Mouse (Mus musculus) hindbrain, embryonic 14.5 days (tissue): ENCODE data around the gene Mylk. TPM values are rescaled to one million over a fixed set of nuclear protein-coding genes. Genes with fewer than 3 reads are reported as not detected.

Experiments used
- ATAC-seq: fragments of 200-750 bp; cut with Nextera tagmentation; 2 replicates; pipeline ENCODE4 v1.8.0; 2017; ENCODE audit warnings: moderate number of reproducible peaks, mild to moderate bottlenecking, moderate TSS enrichment, moderate library complexity; ENCODE audit not compliant: low FRiP score
- DNase-seq: peaks from one replicate; pipeline ENCODE4 v3.0.0-alpha.2; 2015; ENCODE audit warnings: low spot score
- H3K27ac ChIP-seq: fragments of 300-500 bp; sonication (generic); 2 replicates; pipeline ENCODE4 v1.5.1; 2014; ENCODE audit warnings: mild to moderate bottlenecking, moderate library complexity
- H3K27me3 ChIP-seq: fragments of 300-500 bp; sonication (generic); 2 replicates; pipeline ENCODE4 v1.6.1; 2014; ENCODE audit warnings: mild to moderate bottlenecking, low read length, mixed read lengths; ENCODE audit not compliant: control insufficient read depth, insufficient read depth
- H3K36me3 ChIP-seq: fragments of 300-500 bp; sonication (generic); replicated peaks from 2 replicates; pipeline ENCODE4 v1.6.1; 2014; ENCODE audit not compliant: control insufficient read depth, insufficient read depth
- H3K4me1 ChIP-seq: fragments of 300-500 bp; sonication (generic); replicated peaks from 2 replicates; pipeline ENCODE4 v1.6.1; 2014; ENCODE audit warnings: antibody characterized with exemption, low read length, mixed read lengths; ENCODE audit not compliant: control insufficient read depth, insufficient read depth
- H3K4me2 ChIP-seq: fragments of 300-500 bp; sonication (generic); replicated peaks from 2 replicates; pipeline ENCODE4 v1.6.1; 2014; ENCODE audit warnings: mild to moderate bottlenecking, moderate library complexity
- H3K4me3 ChIP-seq: fragments of 300-500 bp; sonication (generic); replicated peaks from 2 replicates; pipeline ENCODE4 v1.5.1; 2014; ENCODE audit warnings: mild to moderate bottlenecking, low read length
- H3K9ac ChIP-seq: fragments of 300-500 bp; sonication (generic); 2 replicates; pipeline ENCODE4 v1.6.1; 2014
- H3K9me3 ChIP-seq: fragments of 300-500 bp; sonication (generic); 2 replicates; pipeline ENCODE4 v1.6.1; 2016; ENCODE audit warnings: low read length; ENCODE audit not compliant: control insufficient read depth
- WGBS: fragments of 180-500 bp; shearing (Covaris S2); extraction: QIAGEN DNeasy Blood & Tissue Kit; methylation state at CpG from one replicate; pipeline ENCODE4 v1.1.7; 2014; 5-methylcytosine and 5-hydroxymethylcytosine counted together
- polyA plus RNA-seq: library from polyadenylated mRNA; unstranded; fragments of >200 nt; fragmentation: Nextera tagmentation; extraction: Ambion mirVana; gene quantifications from 2 replicates; pipeline ENCODE4 v1.2.1, GENCODE M21; 2014

Gene Mylk
- polyA plus RNA-seq, 1 experiment from 2014 or later, result 5.0 TPM

- Histone ChIP-seq H3K36me3 (no peaks in the 10 kb centered on the region), H3K4me2 (no peak overlapping the region), H3K27me3 (no peaks in the 10 kb centered on the region), H3K4me1 (no peaks in the 10 kb centered on the region), H3K9ac (no peak overlapping the region), H3K4me3 (no peak overlapping the region), H3K27ac (no peak overlapping the region), H3K9me3 (no peaks in the 10 kb centered on the region)
- no peak for ATAC-seq
- no peak for DNase-seq
- 82% methylated on average over 9 of the region's 9 CpGs for WGBS
Measured at GRCm38 (mm10) chr16:34763959-34764591, 19.1 kb downstream of the Mylk start.

GRCm38 (mm10) chr16:34765666-34766065 lies 20.7 kb downstream of the Mylk start:
- no peak for ATAC-seq
- no peaks in the 10 kb centered on the region for H3K9me3 ChIP-seq
- H3K4me1 ChIP-seq, result no peaks in the 10 kb centered on the region
- H3K4me3 ChIP-seq, result no peak overlapping the region
- no peaks in the 10 kb centered on the region for H3K27me3 ChIP-seq
- H3K4me2 ChIP-seq, result no peak overlapping the region
- WGBS, result 89% methylated on average over 1 of the region's 1 CpGs
- H3K27ac ChIP-seq, result no peak overlapping the region
- no peaks in the 10 kb centered on the region for H3K36me3 ChIP-seq
- DNase-seq, result no peak
- no peak overlapping the region for H3K9ac ChIP-seq

GRCm38 (mm10) chr16:34766193-34766592 lies 21.2 kb downstream of the Mylk start:
- 92% methylated on average over 1 of the region's 1 CpGs for WGBS

GRCm38 (mm10) chr16:34767443-34767842 lies 22.4 kb downstream of the Mylk start:
- WGBS, result 95% methylated on average over 2 of the region's 2 CpGs
- Histone ChIP-seq H3K27ac (no peak overlapping the region), H3K36me3 (no peaks in the 10 kb centered on the region), H3K27me3 (no peaks in the 10 kb centered on the region), H3K9ac (no peak overlapping the region), H3K4me1 (peaks cover under 1% of the 10 kb centered on the region; the same call in 1 of the 2 replicates), H3K9me3 (no peaks in the 10 kb centered on the region), H3K4me3 (no peak overlapping the region), H3K4me2 (no peak overlapping the region)
- DNase-seq (no peak), ATAC-seq (no peak)

More at GRCm38 (mm10) chr16:34766193-34766592, 21.2 kb downstream of the Mylk start:
- H3K4me1 ChIP-seq, result no peaks in the 10 kb centered on the region
- ATAC-seq (no peak), DNase-seq (no peak)
- no peak overlapping the region for H3K27ac ChIP-seq
- H3K4me3 ChIP-seq, result no peak overlapping the region
- no peaks in the 10 kb centered on the region for H3K36me3 ChIP-seq
- no peak overlapping the region for H3K9ac ChIP-seq
- no peaks in the 10 kb centered on the region for H3K27me3 ChIP-seq
- no peaks in the 10 kb centered on the region for H3K9me3 ChIP-seq
- no peak overlapping the region for H3K4me2 ChIP-seq

- H3K4me3 ChIP-seq, result no peak overlapping the region
- no peak overlapping the region for H3K27ac ChIP-seq
- ATAC-seq, result no peak
- WGBS, result 69% methylated on average over 4 of the region's 4 CpGs
- H3K9ac ChIP-seq, result no peak overlapping the region
- no peak for DNase-seq
- no peaks in the 10 kb centered on the region for H3K9me3 ChIP-seq
- H3K27me3 ChIP-seq, result no peaks in the 10 kb centered on the region
- H3K4me2 ChIP-seq, result no peak overlapping the region
- peaks cover 8% of the 10 kb centered on the region for H3K4me1 ChIP-seq
- H3K36me3 ChIP-seq, result no peaks in the 10 kb centered on the region
Measured at GRCm38 (mm10) chr16:34768436-34768835, 23.4 kb downstream of the Mylk start.

- no peak overlapping the region for H3K27ac ChIP-seq
- ATAC-seq, result no peak
- H3K36me3 ChIP-seq, result no peaks in the 10 kb centered on the region
- H3K4me2 ChIP-seq, result no peak overlapping the region
- no peak overlapping the region for H3K4me3 ChIP-seq
- peaks cover 8% of the 10 kb centered on the region for H3K4me1 ChIP-seq
- H3K9ac ChIP-seq, result no peak overlapping the region
- no peaks in the 10 kb centered on the region for H3K27me3 ChIP-seq
- no peaks in the 10 kb centered on the region for H3K9me3 ChIP-seq
- 87% methylated on average over 4 of the region's 4 CpGs for WGBS
- DNase-seq, result no peak
Measured at GRCm38 (mm10) chr16:34770127-34770526, 25.1 kb downstream of the Mylk start.

- DNase-seq, result peak; percentile 64
- H3K27me3 ChIP-seq, result no peaks in the 10 kb centered on the region
- 10% methylated on average over 4 of the region's 4 CpGs for WGBS
- no peaks in the 10 kb centered on the region for H3K36me3 ChIP-seq
- H3K4me3 ChIP-seq, result no peak overlapping the region
- H3K4me1 ChIP-seq, result peaks cover 8% of the 10 kb centered on the region
- ATAC-seq, result 0 out of 2 replicates have a peak, but pooled peaks have one; percentile 60
- H3K4me2 ChIP-seq, result no peak overlapping the region
- H3K9me3 ChIP-seq, result 0 out of 2 replicates have a peak, but pooled peaks cover 2% of the 10 kb centered on the region
- no peak overlapping the region for H3K27ac ChIP-seq
- H3K9ac ChIP-seq, result no peak overlapping the region
Measured at GRCm38 (mm10) chr16:34772445-34773032, 27.5 kb downstream of the Mylk start.

- Histone ChIP-seq H3K36me3 (no peaks in the 10 kb centered on the region), H3K4me1 (no peaks in the 10 kb centered on the region), H3K9me3 (0 out of 2 replicates have a peak, but pooled peaks cover 4% of the 10 kb centered on the region), H3K27ac (no peak overlapping the region), H3K27me3 (no peaks in the 10 kb centered on the region), H3K4me3 (no peak overlapping the region), H3K4me2 (no peak overlapping the region), H3K9ac (no peak overlapping the region)
- 69% methylated on average over 1 of the region's 1 CpGs for WGBS
- DNase-seq (no peak), ATAC-seq (no peak)
Measured at GRCm38 (mm10) chr16:34782442-34782841, 37.4 kb downstream of the Mylk start.

GRCm38 (mm10) chr16:34783536-34783935 lies 38.5 kb downstream of the Mylk start:
- Histone ChIP-seq H3K9me3 (no peaks in the 10 kb centered on the region), H3K4me1 (no peaks in the 10 kb centered on the region), H3K27ac (no peak overlapping the region), H3K36me3 (no peaks in the 10 kb centered on the region), H3K4me3 (no peak overlapping the region), H3K4me2 (no peak overlapping the region), H3K9ac (no peak overlapping the region), H3K27me3 (no peaks in the 10 kb centered on the region)
- WGBS, result 90% methylated on average over 5 of the region's 5 CpGs
- ATAC-seq (no peak), DNase-seq (no peak)
